8 mouse cellular contexts compared by ENCODE assay signal in the genomic region with DNA sequence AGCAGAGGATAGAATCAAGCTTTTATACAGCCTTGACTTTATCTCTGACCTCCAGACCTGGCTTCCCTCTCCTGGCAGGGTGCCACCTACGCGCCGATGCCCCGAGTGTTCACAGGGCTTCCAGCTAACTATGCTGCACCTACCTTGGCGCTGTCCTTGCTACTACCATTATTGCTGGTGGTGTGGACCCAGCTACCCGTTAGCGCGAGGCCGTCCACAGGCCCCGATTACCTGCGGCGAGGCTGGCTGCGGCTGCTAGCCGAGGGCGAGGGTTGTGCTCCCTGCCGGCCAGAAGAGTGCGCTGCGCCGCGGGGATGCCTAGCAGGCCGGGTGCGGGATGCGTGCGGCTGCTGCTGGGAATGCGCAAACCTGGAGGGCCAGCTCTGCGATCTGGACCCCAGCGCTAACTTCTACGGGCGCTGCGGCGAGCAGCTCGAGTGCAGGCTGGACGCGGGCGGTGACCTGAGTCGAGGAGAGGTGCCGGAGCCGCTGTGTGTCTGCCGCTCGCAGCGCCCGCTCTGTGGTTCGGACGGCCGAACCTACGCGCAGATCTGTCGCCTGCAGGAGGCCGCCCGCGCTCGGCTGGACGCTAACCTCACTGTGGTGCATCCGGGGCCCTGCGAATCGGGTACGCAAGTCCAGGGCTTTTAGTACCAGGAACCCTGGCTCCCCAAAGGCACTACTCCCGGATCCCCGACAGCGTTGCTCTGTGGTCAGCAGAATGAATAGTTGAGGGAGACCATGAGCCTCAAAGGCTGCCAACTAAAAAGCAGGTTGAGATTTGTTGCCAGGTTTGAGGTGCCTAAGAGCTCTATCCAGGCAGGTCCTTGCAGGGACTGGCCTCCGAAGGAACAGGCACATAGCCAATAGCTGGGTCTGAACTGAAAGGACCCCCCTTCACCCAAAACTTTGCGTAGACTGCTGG. TPM values are rescaled to one million over a fixed set of nuclear protein-coding genes. Genes with fewer than 3 reads are reported as not detected.
DNase-seq lines count a peak whose midpoint lies in the region; ATAC-seq and TF ChIP-seq lines count a peak whose summit lies in the region.

No protein-coding gene starts in this region.

- H3K27me3 ChIP-seq in intestine, embryonic 15.5 days (replicated peaks), result peaks cover 58% of the 10 kb centered on the region
- H3K27me3 ChIP-seq in liver, embryonic 14.5 days (ENCODE audit: control insufficient read depth, insufficient read depth, low read length), result peaks cover 65% of the 10 kb centered on the region

- peak; percentile 36; the same call in 1 of the 2 replicates for TF ChIP-seq EP300 in liver, embryonic 14.5 days (IDR thresholded peaks at IDR 0.05; ENCODE audit: low read depth)

- 1% methylated on average over 62 of the region's 62 CpGs for WGBS in intestine, embryonic 15.5 days
- WGBS in liver, embryonic 14.5 days (ENCODE audit: insufficient replicate concordance), result 2% methylated on average over 61 of the region's 62 CpGs

- H3K4me2 ChIP-seq in intestine, embryonic 15.5 days (replicated peaks), result peak overlapping the region; percentile 87
- H3K4me2 ChIP-seq in liver, embryonic 14.5 days (ENCODE audit: low read depth), result peak overlapping the region; percentile 100

- H3K4me1 ChIP-seq in intestine, embryonic 15.5 days (replicated peaks), result peaks cover 42% of the 10 kb centered on the region
- peaks cover 9 to 14% of the 10 kb centered on the region in 2 experiments for H3K4me1 ChIP-seq in liver, embryonic 14.5 days (replicated peaks; ENCODE audit: control insufficient read depth in 2 of 2, insufficient read depth in 2 of 2, low read length in 1 of 2)

- H3K9ac ChIP-seq in intestine, embryonic 15.5 days, result peak overlapping the region; percentile 43
- no peak overlapping the region for H3K9ac ChIP-seq in liver, embryonic 14.5 days (replicated peaks)

- peak; percentile 74 for TF ChIP-seq CTCF in liver, embryonic 14.5 days (IDR thresholded peaks at IDR 0.05; ENCODE audit: low read depth)

- no peak overlapping the region for H3K27ac ChIP-seq in intestine, embryonic 15.5 days
- no peak overlapping the region for H3K27ac ChIP-seq in liver, embryonic 14.5 days

- no peak for ATAC-seq in intestine, embryonic 15.5 days
- no peak for ATAC-seq in liver, embryonic 14.5 days (ENCODE audit: insufficient read depth)

- H3K4me3 ChIP-seq in intestine, embryonic 15.5 days (replicated peaks), result peak overlapping the region; percentile 40
- H3K4me3 ChIP-seq in liver, embryonic 14.5 days (ENCODE audit: insufficient read depth in 1 of 2, low read depth in 2 of 2, low read length in 2 of 2), result peak overlapping the region; percentile 8 to 86; a peak in 3 of 4 replicates

- H3K9me3 ChIP-seq in intestine, embryonic 15.5 days, result no peaks in the 10 kb centered on the region
- no peaks in the 10 kb centered on the region for H3K9me3 ChIP-seq in liver, embryonic 14.5 days (ENCODE audit: control insufficient read depth, low read length)

- peak; percentile 71 to 75 for DNase-seq in heart, adult 18-20 months
- DNase-seq in heart, postnatal 25 days (ENCODE audit: low spot score), result no peak
- peak; percentile 79 for DNase-seq in cerebellum, adult 9-10 months
- DNase-seq in gastrocnemius, adult 18-20 months (ENCODE audit: low spot score), result peak; percentile 61
- DNase-seq in liver, embryonic 14.5 days (ENCODE audit: low read depth in 3 of 3, low spot score in 3 of 3), result peak in 1 of 3 experiments; percentile 56
- DNase-seq in neural tube, embryonic 10.5 days (ENCODE audit: extremely low spot score, low spot score), result peak; percentile 74
- peak; percentile 42 to 53 for DNase-seq in thymus, postnatal 36 days

- H3K36me3 ChIP-seq in intestine, embryonic 15.5 days, result no peaks in the 10 kb centered on the region
- H3K36me3 ChIP-seq in liver, embryonic 14.5 days (replicated peaks; ENCODE audit: control insufficient read depth, insufficient read depth, low read depth), result no peaks in the 10 kb centered on the region

- intact Hi-C loops in heart, postnatal 25 days (cut with DNase I), result loop anchor here (5.0 kb wide), 1 partner anchor 80 kb away; no protein-coding TSS in a partner anchor

RNA-seq across cellular contexts. Expression of a gene that starts 1.8 kb away (rescaled TPM):
- 1 to 10 TPM; 3.3 to 4.1 TPM for total RNA-seq in heart, adult 18-20 months (2021)
- 1 to 10 TPM; 3.8 to 5.2 TPM for total RNA-seq in heart, postnatal 25 days (2021)
- 10 to 100 TPM in 1 of 2 experiments, 1 to 10 TPM in 1; 6.3 to 11.2 TPM for total RNA-seq in gastrocnemius, adult 18-20 months (2021)
- 1.5 and 1.8 TPM in 2 replicates for polyA plus RNA-seq in intestine, embryonic 15.5 days (2015; fragmentation: Nextera tagmentation; extraction: Ambion mirVana)
- 0.15 and 0.22 TPM in 2 replicates for polyA plus RNA-seq in liver, embryonic 14.5 days (2012; rRNA removed)
- 0.13 and 0.29 TPM in 2 replicates for polyA plus RNA-seq in liver, embryonic 14.5 days (2014; fragmentation: Nextera tagmentation; extraction: Ambion mirVana)

RNA-seq across cellular contexts. Expression of a gene that starts 29.5 kb away (rescaled TPM):
- 1 to 10 TPM; 7.8 to 8.9 TPM for total RNA-seq in heart, adult 18-20 months (2021)
- 10 to 100 TPM; 10.7 to 13.9 TPM for total RNA-seq in heart, postnatal 25 days (2021)
- total RNA-seq in gastrocnemius, adult 18-20 months (2021), result 10 to 100 TPM; 23.2 to 24.9 TPM
- polyA plus RNA-seq in intestine, embryonic 15.5 days (2015; fragmentation: Nextera tagmentation; extraction: Ambion mirVana), result 19.0 and 19.4 TPM in 2 replicates
- 2.4 TPM in 2 replicates for polyA plus RNA-seq in liver, embryonic 14.5 days (2012; rRNA removed)
- polyA plus RNA-seq in liver, embryonic 14.5 days (2014; fragmentation: Nextera tagmentation; extraction: Ambion mirVana), result 1.8 and 2.5 TPM in 2 replicates

RNA-seq across cellular contexts. Expression of a gene that starts 31.3 kb away (rescaled TPM):
- not detected for total RNA-seq in heart, adult 18-20 months (2021)
- under 1 TPM in 1 of 2 experiments, not detected in 1; 0.16 TPM for total RNA-seq in heart, postnatal 25 days (2021)
- 1 to 10 TPM; 4.7 to 5.4 TPM for total RNA-seq in gastrocnemius, adult 18-20 months (2021)
- 0.40 and 0.43 TPM in 2 replicates for polyA plus RNA-seq in intestine, embryonic 15.5 days (2015; fragmentation: Nextera tagmentation; extraction: Ambion mirVana)
- polyA plus RNA-seq in liver, embryonic 14.5 days (2012; rRNA removed), result 0.02 and 0.03 TPM in 2 replicates
- not detected in 2 replicates for polyA plus RNA-seq in liver, embryonic 14.5 days (2014; fragmentation: Nextera tagmentation; extraction: Ambion mirVana)

Comparison
In these comparisons a context has a peak if more than half of its experiments do, and no peak if none do; other contexts are left out.
1. RNA of a gene that starts 31.3 kb away (total RNA-seq): 4.7 to 5.4 TPM in gastrocnemius, adult 18-20 months; 0.16 TPM in heart, postnatal 25 days and not detected in heart, adult 18-20 months; every median in the first group is over 4 times any median in the second.